In genomic region chr4:100007721-100008120, GRCm38 (mm10) we compare ENCODE assay signal across 13 mouse cellular contexts.
"Had no signal": no experiment of that assay in that cellular context is flagged by ENCODE, and none has a peak within 500 bp of the region (broad histone marks: within the 10 kb centered on the region; RNA-seq: fewer than 3 reads in every experiment).

No protein-coding gene starts in this region.

- H3K9ac ChIP-seq: liver, embryonic 15.5 days; liver, postnatal 0 days; lung, embryonic 15.5 days; midbrain, embryonic 13.5 days; midbrain, embryonic 15.5 days; neural tube, embryonic 12.5 days; stomach, embryonic 15.5 days had no signal

- H3K36me3 ChIP-seq: liver, embryonic 15.5 days; lung, embryonic 15.5 days; midbrain, embryonic 13.5 days; midbrain, embryonic 15.5 days; neural tube, embryonic 12.5 days; stomach, embryonic 15.5 days had no signal

- DNase-seq: thymus, adult 2 months; thymus, postnatal 25 days; thymus, postnatal 4 days had no signal

- H3K9me3 ChIP-seq: liver, embryonic 15.5 days; lung, embryonic 15.5 days; megakaryocyte, embryonic 14.5 days; midbrain, embryonic 13.5 days; midbrain, embryonic 15.5 days; neural tube, embryonic 12.5 days; stomach, embryonic 15.5 days had no signal

- H3K4me2 ChIP-seq: liver, embryonic 15.5 days; lung, embryonic 15.5 days; midbrain, embryonic 11.5 days; midbrain, embryonic 13.5 days; midbrain, embryonic 15.5 days; neural tube, embryonic 12.5 days; stomach, embryonic 15.5 days had no signal

- H3K27me3 ChIP-seq: liver, embryonic 15.5 days; lung, embryonic 15.5 days; midbrain, embryonic 13.5 days; midbrain, embryonic 15.5 days; neural tube, embryonic 12.5 days; stomach, embryonic 15.5 days had no signal

- H3K4me1 ChIP-seq: liver, embryonic 15.5 days; midbrain, embryonic 15.5 days; neural tube, embryonic 12.5 days had no signal

- H3K4me3 ChIP-seq: liver, embryonic 15.5 days; lung, embryonic 15.5 days; megakaryocyte, embryonic 14.5 days; midbrain, embryonic 13.5 days; midbrain, embryonic 15.5 days; neural tube, embryonic 12.5 days; stomach, embryonic 15.5 days had no signal

- H3K27ac ChIP-seq: liver, embryonic 15.5 days; lung, embryonic 15.5 days; macrophage; midbrain, embryonic 13.5 days; midbrain, embryonic 15.5 days; neural tube, embryonic 12.5 days had no signal
